In genomic region chrX:13244588-13244987, GRCm38 (mm10) we compare ENCODE assay signal across 13 mouse cellular contexts. TPM values are rescaled to one million over a fixed set of nuclear protein-coding genes. Genes with fewer than 3 reads are reported as not detected.
A peak's percentile ranks its signal among the peaks of the same experiment; 100 is the strongest.
DNase-seq lines count a peak whose midpoint lies in the region; ATAC-seq and TF ChIP-seq lines count a peak whose summit lies in the region.
"Had no signal": no experiment of that assay in that cellular context is flagged by ENCODE, and none has a peak within 500 bp of the region (broad histone marks: within the 10 kb centered on the region; RNA-seq: fewer than 3 reads in every experiment).

No protein-coding gene starts in this region.

- no peaks in the 10 kb centered on the region for H3K4me1 ChIP-seq in embryonic facial prominence, embryonic 12.5 days
- H3K4me1 ChIP-seq in embryonic facial prominence, embryonic 10.5 days, result peaks cover 25% of the 10 kb centered on the region
- no peaks in the 10 kb centered on the region for H3K4me1 ChIP-seq in lung, postnatal 0 days (ENCODE audit: insufficient read depth, low read depth, low read length)
- H3K4me1 ChIP-seq in kidney, postnatal 0 days (replicated peaks; ENCODE audit: insufficient read depth, low read length), result no peaks in the 10 kb centered on the region
- no peaks in the 10 kb centered on the region for H3K4me1 ChIP-seq in midbrain, postnatal 0 days (ENCODE audit: insufficient read depth, low read length)

- no peaks in the 10 kb centered on the region for H3K36me3 ChIP-seq in embryonic facial prominence, embryonic 12.5 days
- H3K36me3 ChIP-seq in embryonic facial prominence, embryonic 10.5 days (replicated peaks), result no peaks in the 10 kb centered on the region
- H3K36me3 ChIP-seq in lung, postnatal 0 days (ENCODE audit: insufficient read depth, low read length), result no peaks in the 10 kb centered on the region
- no peaks in the 10 kb centered on the region for H3K36me3 ChIP-seq in kidney, postnatal 0 days (ENCODE audit: insufficient read depth, low read length)
- no peaks in the 10 kb centered on the region for H3K36me3 ChIP-seq in midbrain, postnatal 0 days (ENCODE audit: insufficient read depth, low read length)
- H3K36me3 ChIP-seq: G1E had no signal

- TF ChIP-seq EP300 in lung, postnatal 0 days (IDR thresholded peaks at IDR 0.05), result no peak

- ATAC-seq in embryonic facial prominence, embryonic 12.5 days (ENCODE audit: insufficient number of reproducible peaks, insufficient read depth, low FRiP score, low TSS enrichment), result no peak
- no peak for ATAC-seq in lung, postnatal 0 days
- 0 out of 2 replicates have a peak, but pooled peaks have one; percentile 26 for ATAC-seq in kidney, postnatal 0 days (replicated peaks; ENCODE audit: low FRiP score, low read depth)
- ATAC-seq in midbrain, postnatal 0 days (ENCODE audit: low FRiP score), result no peak
- ATAC-seq: hindbrain, embryonic 16.5 days had no signal

- no peaks in the 10 kb centered on the region for H3K9me3 ChIP-seq in embryonic facial prominence, embryonic 12.5 days
- no peaks in the 10 kb centered on the region for H3K9me3 ChIP-seq in embryonic facial prominence, embryonic 10.5 days
- H3K9me3 ChIP-seq in lung, postnatal 0 days (ENCODE audit: low read length), result no peaks in the 10 kb centered on the region
- no peaks in the 10 kb centered on the region for H3K9me3 ChIP-seq in kidney, postnatal 0 days (replicated peaks; ENCODE audit: low read length)
- no peaks in the 10 kb centered on the region for H3K9me3 ChIP-seq in midbrain, postnatal 0 days (ENCODE audit: low read length)
- H3K9me3 ChIP-seq: G1E had no signal

- H3K4me2 ChIP-seq in embryonic facial prominence, embryonic 12.5 days (replicated peaks), result no peak overlapping the region
- H3K4me2 ChIP-seq in lung, postnatal 0 days (replicated peaks; ENCODE audit: low read depth, low read length), result no peak overlapping the region
- H3K4me2 ChIP-seq in kidney, postnatal 0 days (ENCODE audit: low read length), result no peak overlapping the region
- no peak overlapping the region for H3K4me2 ChIP-seq in midbrain, postnatal 0 days (ENCODE audit: low read depth, low read length, poor library complexity, severe bottlenecking)

- 0 out of 2 replicates have a peak overlapping the region, but pooled peaks have one; percentile 6 for H3K27ac ChIP-seq in embryonic facial prominence, embryonic 12.5 days
- no peak overlapping the region; the same call in 1 of the 2 replicates for H3K27ac ChIP-seq in embryonic facial prominence, embryonic 10.5 days (replicated peaks)
- peak overlapping the region; percentile 38; the same call in 1 of the 2 replicates for H3K27ac ChIP-seq in lung, postnatal 0 days (ENCODE audit: low read length)
- H3K27ac ChIP-seq in kidney, postnatal 0 days, result peak overlapping the region; percentile 36; the same call in 1 of the 2 replicates
- H3K27ac ChIP-seq in midbrain, postnatal 0 days (ENCODE audit: low read depth, low read length), result peak overlapping the region; percentile 47; the same call in 1 of the 2 replicates

- no peak overlapping the region for H3K9ac ChIP-seq in embryonic facial prominence, embryonic 12.5 days
- no peak overlapping the region for H3K9ac ChIP-seq in lung, postnatal 0 days (replicated peaks; ENCODE audit: low read depth)
- no peak overlapping the region for H3K9ac ChIP-seq in kidney, postnatal 0 days (ENCODE audit: low read depth, low read length)
- H3K9ac ChIP-seq in midbrain, postnatal 0 days (replicated peaks; ENCODE audit: low read length, poor library complexity, severe bottlenecking), result no peak overlapping the region

- no peak overlapping the region for H3K4me3 ChIP-seq in embryonic facial prominence, embryonic 12.5 days
- H3K4me3 ChIP-seq in embryonic facial prominence, embryonic 10.5 days, result no peak overlapping the region
- no peak overlapping the region for H3K4me3 ChIP-seq in lung, postnatal 0 days (ENCODE audit: low read depth, low read length)
- H3K4me3 ChIP-seq in kidney, postnatal 0 days (replicated peaks; ENCODE audit: low read depth, low read length), result no peak overlapping the region
- no peak overlapping the region for H3K4me3 ChIP-seq in midbrain, postnatal 0 days (ENCODE audit: low read depth, low read length)
- H3K4me3 ChIP-seq: erythroblast, embryonic 14.5 days had no signal

- no peak for DNase-seq in embryonic facial prominence, embryonic 10.5 days (ENCODE audit: low spot score)
- DNase-seq in lung, postnatal 0 days (ENCODE audit: low spot score), result no peak
- no peak for DNase-seq in lung, postnatal 4 days
- DNase-seq in kidney, postnatal 0 days (ENCODE audit: low spot score), result peak; percentile 43
- DNase-seq in midbrain, postnatal 0 days (ENCODE audit: low spot score), result no peak
- no peak for DNase-seq in right cerebral cortex, adult 18-20 months
- no peak for DNase-seq in frontal cortex, adult 2 months (ENCODE audit: extremely low spot score in 1 of 2, low spot score in 1 of 2)
- DNase-seq: cerebellum, adult 8-10 months; gastrocnemius, postnatal 25 days had no signal

- TF ChIP-seq CTCF in lung, postnatal 0 days (IDR thresholded peaks at IDR 0.05), result no peak
- no peak for TF ChIP-seq CTCF in kidney, postnatal 0 days (IDR thresholded peaks at IDR 0.05; ENCODE audit: low read depth)
- no peak for TF ChIP-seq CTCF in midbrain, postnatal 0 days (IDR thresholded peaks at IDR 0.05)

- peaks cover 9% of the 10 kb centered on the region for H3K27me3 ChIP-seq in embryonic facial prominence, embryonic 12.5 days
- peaks cover 84% of the 10 kb centered on the region for H3K27me3 ChIP-seq in embryonic facial prominence, embryonic 10.5 days (replicated peaks; ENCODE audit: low read depth, poor library complexity, severe bottlenecking)
- H3K27me3 ChIP-seq in lung, postnatal 0 days (replicated peaks; ENCODE audit: insufficient read depth, low read length), result no peaks in the 10 kb centered on the region
- no peaks in the 10 kb centered on the region for H3K27me3 ChIP-seq in kidney, postnatal 0 days (ENCODE audit: insufficient read depth, low read length)
- H3K27me3 ChIP-seq in midbrain, postnatal 0 days (ENCODE audit: insufficient read depth, low read length), result no peaks in the 10 kb centered on the region

RNA-seq across cellular contexts. Expression of gene Ddx3x, which starts 36.2 kb away (rescaled TPM):
- 152 and 163 TPM in 2 replicates for polyA plus RNA-seq in embryonic facial prominence, embryonic 12.5 days (2016; fragmentation: Nextera tagmentation; extraction: Ambion mirVana)
- polyA plus RNA-seq in embryonic facial prominence, embryonic 10.5 days (2016; fragmentation: Nextera tagmentation; extraction: Ambion mirVana), result 164 TPM in 2 replicates
- polyA plus RNA-seq in lung, postnatal 0 days (2015; fragmentation: Nextera tagmentation; extraction: Ambion mirVana), result 81.8 and 85.2 TPM in 2 replicates
- 102 and 104 TPM in 2 replicates for polyA plus RNA-seq in kidney, postnatal 0 days (2015; fragmentation: Nextera tagmentation; extraction: Ambion mirVana)
- 120 and 161 TPM in 2 replicates for total RNA-seq in midbrain, postnatal 0 days (2014; rRNA removed)
- polyA plus RNA-seq in midbrain, postnatal 0 days (2015; fragmentation: Nextera tagmentation; extraction: Ambion mirVana), result 80.6 and 109 TPM in 2 replicates
- 78.5 and 90.0 TPM in 2 replicates for polyA plus RNA-seq in frontal cortex, adult 2 months (2012; rRNA removed)
